Mouse (Mus musculus): Measurements from ENCODE around the gene Nkx1-2. TPM values are rescaled to one million over a fixed set of nuclear protein-coding genes. Genes with fewer than 3 reads are reported as not detected.

Gene Nkx1-2
- polyA plus RNA-seq (2012; rRNA removed) (0.01 TPM in 1 of 2 replicates, not detected in the other), polyA plus RNA-seq (2014; fragmentation: Nextera tagmentation; extraction: Ambion mirVana) (not detected in 2 replicates)

- Histone ChIP-seq H3K36me3 (replicated peaks; ENCODE audit: control insufficient read depth, insufficient read depth, low read depth) (no peaks in the 10 kb centered on the region), H3K4me1 (replicated peaks; ENCODE audit: control insufficient read depth in 2 of 2, insufficient read depth in 2 of 2, low read length in 1 of 2) (peaks cover 3 to 16% of the 10 kb centered on the region in 2 experiments; a peak in 3 of 4 replicates), H3K27ac (no peak within 1 kb of the TSS), H3K9ac (replicated peaks) (no peak within 1 kb of the TSS), H3K4me3 (ENCODE audit: insufficient read depth in 1 of 2, low read depth in 2 of 2, low read length in 2 of 2) (no peak within 1 kb of the TSS), H3K9me3 (ENCODE audit: control insufficient read depth, low read length) (no peaks in the 10 kb centered on the region), H3K4me2 (ENCODE audit: low read depth) (peak within 1 kb of the TSS; percentile 16), H3K27me3 (ENCODE audit: control insufficient read depth, insufficient read depth, low read length) (peaks cover 74% of the 10 kb centered on the region)
- no peak for DNase-seq (ENCODE audit: low read depth in 3 of 3, low spot score in 3 of 3)
- ATAC-seq (ENCODE audit: insufficient read depth) = no peak
- no peak for TF ChIP-seq EP300 (IDR thresholded peaks at IDR 0.05; ENCODE audit: low read depth)
- no peak for TF ChIP-seq CTCF (IDR thresholded peaks at IDR 0.05; ENCODE audit: low read depth)
- 2% methylated on average over 51 of the region's 52 CpGs for WGBS (ENCODE audit: insufficient replicate concordance)
Measured at GRCm38 (mm10) chr7:132599071-132599975, at the start of gene Nkx1-2. Gene Nkx1-2, minus strand, starts transcription at chr7:132599637.

- Histone ChIP-seq H3K27ac (no peak overlapping the region), H3K4me1 (replicated peaks; ENCODE audit: control insufficient read depth in 2 of 2, insufficient read depth in 2 of 2, low read length in 1 of 2) (no peaks in the 10 kb centered on the region), H3K36me3 (replicated peaks; ENCODE audit: control insufficient read depth, insufficient read depth, low read depth) (no peaks in the 10 kb centered on the region), H3K9me3 (ENCODE audit: control insufficient read depth, low read length) (no peaks in the 10 kb centered on the region), H3K27me3 (ENCODE audit: control insufficient read depth, insufficient read depth, low read length) (no peaks in the 10 kb centered on the region), H3K4me3 (ENCODE audit: insufficient read depth in 1 of 2, low read depth in 2 of 2, low read length in 2 of 2) (no peak overlapping the region), H3K9ac (replicated peaks) (no peak overlapping the region), H3K4me2 (ENCODE audit: low read depth) (no peak overlapping the region)
- ATAC-seq (ENCODE audit: insufficient read depth) (no peak), DNase-seq (ENCODE audit: low read depth in 3 of 3, low spot score in 3 of 3) (no peak)
- 82% methylated on average over 1 of the region's 1 CpGs for WGBS (ENCODE audit: insufficient replicate concordance)
- TF ChIP-seq CTCF (IDR thresholded peaks at IDR 0.05; ENCODE audit: low read depth) = no peak
- no peak for TF ChIP-seq EP300 (IDR thresholded peaks at IDR 0.05; ENCODE audit: low read depth)
Measured at GRCm38 (mm10) chr7:132646514-132646913, 47.1 kb upstream of the Nkx1-2 start.

- H3K4me1 ChIP-seq (replicated peaks; ENCODE audit: control insufficient read depth in 2 of 2, insufficient read depth in 2 of 2, low read length in 1 of 2) = no peaks in the 10 kb centered on the region
- no peak overlapping the region for H3K4me3 ChIP-seq (ENCODE audit: insufficient read depth in 1 of 2, low read depth in 2 of 2, low read length in 2 of 2)
- H3K9ac ChIP-seq (replicated peaks) = no peak overlapping the region
- ATAC-seq (ENCODE audit: insufficient read depth) (no peak), DNase-seq (ENCODE audit: low read depth in 3 of 3, low spot score in 3 of 3) (no peak)
- 66% methylated on average over 11 of the region's 11 CpGs for WGBS (ENCODE audit: insufficient replicate concordance)
- H3K36me3 ChIP-seq (replicated peaks; ENCODE audit: control insufficient read depth, insufficient read depth, low read depth) = no peaks in the 10 kb centered on the region
- no peaks in the 10 kb centered on the region for H3K9me3 ChIP-seq (ENCODE audit: control insufficient read depth, low read length)
- H3K27me3 ChIP-seq (ENCODE audit: control insufficient read depth, insufficient read depth, low read length) = no peaks in the 10 kb centered on the region
- H3K27ac ChIP-seq = no peak overlapping the region
- TF ChIP-seq EP300 (IDR thresholded peaks at IDR 0.05; ENCODE audit: low read depth) (no peak), CTCF (IDR thresholded peaks at IDR 0.05; ENCODE audit: low read depth) (no peak)
- no peak overlapping the region for H3K4me2 ChIP-seq (ENCODE audit: low read depth)
Measured at GRCm38 (mm10) chr7:132644605-132645279, 45.3 kb upstream of the Nkx1-2 start.

- 50% methylated on average over 1 of the region's 1 CpGs for WGBS (ENCODE audit: insufficient replicate concordance)
- H3K9me3 ChIP-seq (ENCODE audit: control insufficient read depth, low read length) = no peaks in the 10 kb centered on the region
- H3K4me2 ChIP-seq (ENCODE audit: low read depth) = no peak overlapping the region
- H3K4me3 ChIP-seq (ENCODE audit: insufficient read depth in 1 of 2, low read depth in 2 of 2, low read length in 2 of 2) = no peak overlapping the region
- TF ChIP-seq CTCF (IDR thresholded peaks at IDR 0.05; ENCODE audit: low read depth) (no peak), EP300 (IDR thresholded peaks at IDR 0.05; ENCODE audit: low read depth) (no peak)
- H3K27ac ChIP-seq = no peak overlapping the region
- H3K4me1 ChIP-seq (replicated peaks; ENCODE audit: control insufficient read depth in 2 of 2, insufficient read depth in 2 of 2, low read length in 1 of 2) = no peaks in the 10 kb centered on the region
- no peaks in the 10 kb centered on the region for H3K36me3 ChIP-seq (replicated peaks; ENCODE audit: control insufficient read depth, insufficient read depth, low read depth)
- H3K27me3 ChIP-seq (ENCODE audit: control insufficient read depth, insufficient read depth, low read length) = no peaks in the 10 kb centered on the region
- ATAC-seq (ENCODE audit: insufficient read depth) (no peak), DNase-seq (ENCODE audit: low read depth in 3 of 3, low spot score in 3 of 3) (no peak)
- H3K9ac ChIP-seq (replicated peaks) = no peak overlapping the region
Measured at GRCm38 (mm10) chr7:132641606-132642005, 42.2 kb upstream of the Nkx1-2 start.

- Histone ChIP-seq H3K4me1 (replicated peaks; ENCODE audit: control insufficient read depth in 2 of 2, insufficient read depth in 2 of 2, low read length in 1 of 2) (no peaks in the 10 kb centered on the region), H3K9ac (replicated peaks) (no peak overlapping the region), H3K4me2 (ENCODE audit: low read depth) (no peak overlapping the region), H3K36me3 (replicated peaks; ENCODE audit: control insufficient read depth, insufficient read depth, low read depth) (no peaks in the 10 kb centered on the region), H3K27ac (no peak overlapping the region), H3K27me3 (ENCODE audit: control insufficient read depth, insufficient read depth, low read length) (no peaks in the 10 kb centered on the region), H3K9me3 (ENCODE audit: control insufficient read depth, low read length) (no peaks in the 10 kb centered on the region), H3K4me3 (ENCODE audit: insufficient read depth in 1 of 2, low read depth in 2 of 2, low read length in 2 of 2) (no peak overlapping the region)
- whole genome bisulfite sequencing (ENCODE audit: insufficient replicate concordance) = 60% methylated on average over 9 of the region's 9 CpGs
- no peak for ATAC-seq (ENCODE audit: insufficient read depth)
- TF ChIP-seq CTCF (IDR thresholded peaks at IDR 0.05; ENCODE audit: low read depth) (no peak), EP300 (IDR thresholded peaks at IDR 0.05; ENCODE audit: low read depth) (no peak)
- no peak for DNase-seq (ENCODE audit: low read depth in 3 of 3, low spot score in 3 of 3)
Measured at GRCm38 (mm10) chr7:132640946-132641345, 41.5 kb upstream of the Nkx1-2 start.

All from liver, embryonic 14.5 days (tissue).